Mouse (Mus musculus) midbrain, embryonic 12.5 days (tissue): ENCODE results near the gene Ric3. TPM values are rescaled to one million over a fixed set of nuclear protein-coding genes. Genes with fewer than 3 reads are reported as not detected.
A peak's percentile ranks its signal among the peaks of the same experiment; 100 is the strongest.
"Not testable (repeated sequence)": the region's sequence is repeated elsewhere in the genome, so short reads cannot be mapped to it uniquely, and the experiment has no call there.

Experiments
- ATAC-seq: fragments of 200-750 bp; cut with Nextera tagmentation; 2 replicates; pipeline ENCODE4 v1.8.0; 2017; ENCODE audit warnings: low read depth, moderate TSS enrichment, moderate library complexity; ENCODE audit not compliant: low FRiP score
- H3K27ac ChIP-seq: fragments of 300-500 bp; sonication (generic); replicated peaks from 2 replicates; pipeline ENCODE4 v1.5.1; 2016; ENCODE audit warnings: mild to moderate bottlenecking
- H3K27me3 ChIP-seq: fragments of 300-500 bp; sonication (generic); 2 replicates; pipeline ENCODE4 v1.6.1; 2016; ENCODE audit warnings: mild to moderate bottlenecking
- H3K36me3 ChIP-seq: fragments of 300-500 bp; sonication (generic); 2 replicates; pipeline ENCODE4 v1.6.1; 2016
- H3K4me1 ChIP-seq: fragments of 300-500 bp; sonication (generic); 2 replicates; pipeline ENCODE4 v1.6.1; 2016
- H3K4me2 ChIP-seq: fragments of 300-500 bp; sonication (generic); replicated peaks from 2 replicates; pipeline ENCODE4 v1.6.1; 2016; ENCODE audit warnings: mild to moderate bottlenecking, moderate library complexity
- H3K4me3 ChIP-seq: fragments of 300-500 bp; sonication (generic); 2 replicates; pipeline ENCODE4 v1.5.1; 2016; ENCODE audit warnings: mild to moderate bottlenecking
- H3K9ac ChIP-seq: fragments of 300-500 bp; sonication (generic); replicated peaks from 2 replicates; pipeline ENCODE4 v1.6.1; 2016; ENCODE audit warnings: mild to moderate bottlenecking, moderate library complexity
- H3K9me3 ChIP-seq: fragments of 300-500 bp; sonication (generic); 2 replicates; pipeline ENCODE4 v1.6.1; 2016; ENCODE audit warnings: mild to moderate bottlenecking
- WGBS: fragments of 180-500 bp; shearing (Covaris S2); methylation state at CpG from one replicate; pipeline ENCODE4 v1.1.7; 2016; 5-methylcytosine and 5-hydroxymethylcytosine counted together
- polyA plus RNA-seq: library from polyadenylated mRNA; unstranded; fragments of >200 nt; fragmentation: Nextera tagmentation; extraction: Ambion mirVana; gene quantifications from 2 replicates; pipeline ENCODE4 v1.2.1, GENCODE M21; 2016

Gene Ric3
- polyA plus RNA-seq, 1 experiment from 2014 or later, result 29.5 TPM

GRCm38 (mm10) chr7:109097203-109097602, 14.1 kb upstream of the Ric3 start:
- ATAC-seq, result no peak
- Histone ChIP-seq H3K9me3 (no peaks in the 10 kb centered on the region), H3K9ac (no peak overlapping the region), H3K27ac (no peak overlapping the region), H3K4me3 (no peak overlapping the region), H3K27me3 (no peaks in the 10 kb centered on the region), H3K4me2 (no peak overlapping the region), H3K4me1 (peaks cover 4% of the 10 kb centered on the region; the same call in 1 of the 2 replicates), H3K36me3 (no peaks in the 10 kb centered on the region)
- WGBS, result 83% methylated on average over 7 of the region's 7 CpGs

GRCm38 (mm10) chr7:109096618-109097017, 13.5 kb upstream of the Ric3 start:
- Histone ChIP-seq H3K27ac (no peak overlapping the region), H3K4me2 (no peak overlapping the region), H3K9ac (no peak overlapping the region), H3K4me1 (peaks cover 4% of the 10 kb centered on the region; the same call in 1 of the 2 replicates), H3K27me3 (no peaks in the 10 kb centered on the region), H3K4me3 (no peak overlapping the region), H3K36me3 (no peaks in the 10 kb centered on the region), H3K9me3 (no peaks in the 10 kb centered on the region)
- 83% methylated on average over 4 of the region's 4 CpGs for WGBS
- ATAC-seq, result no peak

- WGBS, result no CpG with 5 or more reads among the region's 7 CpGs
- Histone ChIP-seq H3K9me3 (no peaks in the 10 kb centered on the region), H3K4me3 (no peak overlapping the region), H3K27me3 (no peaks in the 10 kb centered on the region), H3K4me1 (peaks cover 4% of the 10 kb centered on the region; the same call in 1 of the 2 replicates), H3K27ac (no peak overlapping the region), H3K36me3 (no peaks in the 10 kb centered on the region), H3K4me2 (no peak overlapping the region), H3K9ac (no peak overlapping the region)
- no peak for ATAC-seq
Observed at GRCm38 (mm10) chr7:109094294-109094693, 11.2 kb upstream of the Ric3 start.

GRCm38 (mm10) chr7:109091316-109091715, 8.2 kb upstream of the Ric3 start:
- not testable (repeated sequence) for H3K36me3 ChIP-seq, H3K4me1 ChIP-seq, H3K9me3 ChIP-seq, H3K4me2 ChIP-seq, H3K27me3 ChIP-seq, H3K9ac ChIP-seq, H3K27ac ChIP-seq, ATAC-seq, H3K4me3 ChIP-seq
- WGBS, result no CpG with 5 or more reads among the region's 2 CpGs

- Histone ChIP-seq H3K9me3 (no peaks in the 10 kb centered on the region), H3K4me1 (peaks cover 10% of the 10 kb centered on the region), H3K36me3 (no peaks in the 10 kb centered on the region), H3K27ac (no peak overlapping the region), H3K4me3 (no peak overlapping the region), H3K4me2 (no peak overlapping the region), H3K9ac (no peak overlapping the region), H3K27me3 (peaks cover 10% of the 10 kb centered on the region)
- ATAC-seq, result no peak
- WGBS, result 18% methylated on average over 2 of the region's 2 CpGs
Observed at GRCm38 (mm10) chr7:109086946-109087345, 3.8 kb upstream of the Ric3 start.

DNA sequence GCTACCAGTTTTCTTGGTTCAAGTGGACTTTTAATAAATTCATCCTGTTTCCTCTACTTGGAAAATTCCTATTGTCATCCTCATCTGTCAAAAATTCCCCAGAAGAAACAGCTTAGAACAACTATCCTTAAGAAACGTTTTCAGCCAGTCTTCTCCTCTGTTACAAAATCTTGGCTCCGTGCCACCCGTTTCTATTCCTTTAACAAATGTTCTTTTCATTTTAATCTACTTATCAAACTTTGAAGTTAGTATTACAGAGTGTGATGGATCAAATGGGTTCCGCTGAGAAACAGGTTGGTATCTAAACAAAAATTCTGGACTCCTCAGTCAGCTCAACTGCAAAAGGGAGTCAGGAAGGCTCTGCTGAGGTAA, 668 bp upstream of the Ric3 start:
- H3K4me3 ChIP-seq, result no peak overlapping the region

DNA sequence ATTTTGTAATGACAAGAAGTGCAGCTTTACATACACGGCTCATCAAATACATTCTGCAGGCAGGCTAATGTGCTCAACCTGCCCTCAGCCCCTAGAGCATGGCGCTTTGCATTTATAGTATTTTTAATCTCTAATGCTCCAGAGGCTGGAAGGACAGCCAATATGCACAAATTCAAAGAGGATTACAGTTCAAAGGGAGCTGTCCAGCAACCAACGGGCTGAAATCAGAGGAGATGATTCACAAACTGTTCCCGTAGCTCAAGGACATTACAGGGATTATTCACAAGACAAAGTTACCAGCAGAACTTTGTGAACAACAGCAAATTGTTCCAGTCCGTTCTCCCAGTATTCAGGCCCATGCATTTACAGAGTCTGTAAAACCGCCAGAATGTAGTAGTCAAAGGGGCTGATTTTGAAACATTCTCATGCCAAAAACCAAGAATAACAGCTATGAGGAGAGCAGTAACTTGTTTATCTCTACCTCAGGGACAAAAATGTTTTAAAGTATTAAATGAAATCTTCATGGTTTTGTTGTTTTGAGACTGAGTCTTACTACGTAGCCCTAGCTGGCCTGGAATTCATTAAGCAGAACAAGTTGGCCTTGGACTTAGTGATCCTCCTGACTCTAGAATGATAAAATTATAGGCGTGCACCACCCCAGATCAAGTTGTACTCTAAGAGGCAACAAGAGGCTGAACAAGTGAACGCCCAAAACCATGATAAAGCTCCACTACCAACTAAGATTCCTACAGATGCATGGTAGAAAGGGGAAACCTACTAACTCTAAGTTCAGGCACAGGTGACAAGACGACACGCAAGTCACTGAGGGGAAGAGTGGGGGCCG, 640 bp downstream of the Ric3 start:
- Histone ChIP-seq H3K4me2 (peak overlapping the region; percentile 69), H3K9ac (peak overlapping the region; percentile 67), H3K4me3 (peak overlapping the region; percentile 81), H3K27me3 (peaks cover 10% of the 10 kb centered on the region), H3K9me3 (no peaks in the 10 kb centered on the region), H3K4me1 (peaks cover 13% of the 10 kb centered on the region), H3K36me3 (no peaks in the 10 kb centered on the region), H3K27ac (peak overlapping the region; percentile 54; the same call in 1 of the 2 replicates)
- 13% methylated on average over 12 of the region's 12 CpGs for WGBS
- ATAC-seq, result no peak; the same call in 1 of the 2 replicates

More for the DNA sequence above, 668 bp upstream of the Ric3 start:
- WGBS, result 85% methylated on average over 4 of the region's 4 CpGs
- no peak overlapping the region for H3K27ac ChIP-seq
- H3K9ac ChIP-seq, result no peak overlapping the region
- peaks cover 10% of the 10 kb centered on the region for H3K27me3 ChIP-seq
- H3K36me3 ChIP-seq, result no peaks in the 10 kb centered on the region
- H3K9me3 ChIP-seq, result no peaks in the 10 kb centered on the region
- peaks cover 13% of the 10 kb centered on the region for H3K4me1 ChIP-seq
- ATAC-seq, result no peak
- peak overlapping the region; percentile 69 for H3K4me2 ChIP-seq

- Histone ChIP-seq H3K9ac (no peak overlapping the region), H3K36me3 (no peaks in the 10 kb centered on the region), H3K27ac (no peak overlapping the region), H3K4me3 (no peak overlapping the region), H3K9me3 (no peaks in the 10 kb centered on the region), H3K4me1 (no peaks in the 10 kb centered on the region), H3K27me3 (no peaks in the 10 kb centered on the region), H3K4me2 (no peak overlapping the region)
- ATAC-seq, result no peak
- WGBS, result 82% methylated on average over 5 of the region's 5 CpGs
Observed at GRCm38 (mm10) chr7:109072326-109072725, 10.8 kb downstream of the Ric3 start.

DNA sequence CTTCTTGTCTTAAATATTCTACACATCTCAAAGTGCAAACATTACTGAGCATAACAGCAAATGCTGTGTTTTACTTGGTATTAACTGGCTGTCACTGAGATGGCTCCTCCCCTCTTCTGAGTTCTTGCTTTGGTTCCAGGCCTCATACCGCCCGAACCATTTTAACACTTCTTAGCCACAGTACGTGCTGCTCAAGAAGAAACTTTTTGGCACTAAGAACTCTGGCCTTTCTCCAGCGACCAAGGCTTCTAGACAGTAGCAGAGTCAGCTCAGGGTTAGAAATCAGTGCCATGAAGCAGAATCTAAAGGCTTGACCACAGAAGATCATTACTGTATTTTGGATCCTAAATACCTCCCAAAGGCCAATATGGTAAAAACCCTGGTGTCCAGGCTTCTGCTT, 13.5 kb downstream of the Ric3 start:
- ATAC-seq, result no peak
- H3K27ac ChIP-seq, result no peak overlapping the region
- WGBS, result 88% methylated on average over 4 of the region's 4 CpGs
- H3K27me3 ChIP-seq, result no peaks in the 10 kb centered on the region
- no peaks in the 10 kb centered on the region for H3K4me1 ChIP-seq
- no peaks in the 10 kb centered on the region for H3K36me3 ChIP-seq
- no peak overlapping the region for H3K4me3 ChIP-seq
- H3K4me2 ChIP-seq, result no peak overlapping the region
- H3K9me3 ChIP-seq, result no peaks in the 10 kb centered on the region
- H3K9ac ChIP-seq, result no peak overlapping the region

- H3K9ac ChIP-seq, result no peak overlapping the region
- no peaks in the 10 kb centered on the region for H3K9me3 ChIP-seq
- no peaks in the 10 kb centered on the region for H3K27me3 ChIP-seq
- no peak overlapping the region for H3K4me2 ChIP-seq
- H3K27ac ChIP-seq, result no peak overlapping the region
- no peak for ATAC-seq
- no peak overlapping the region for H3K4me3 ChIP-seq
- peaks cover 9% of the 10 kb centered on the region; the same call in 1 of the 2 replicates for H3K36me3 ChIP-seq
- H3K4me1 ChIP-seq, result no peaks in the 10 kb centered on the region
- 90% methylated on average over 4 of the region's 4 CpGs for WGBS
Observed at GRCm38 (mm10) chr7:109059536-109059935, 23.6 kb downstream of the Ric3 start.

DNA sequence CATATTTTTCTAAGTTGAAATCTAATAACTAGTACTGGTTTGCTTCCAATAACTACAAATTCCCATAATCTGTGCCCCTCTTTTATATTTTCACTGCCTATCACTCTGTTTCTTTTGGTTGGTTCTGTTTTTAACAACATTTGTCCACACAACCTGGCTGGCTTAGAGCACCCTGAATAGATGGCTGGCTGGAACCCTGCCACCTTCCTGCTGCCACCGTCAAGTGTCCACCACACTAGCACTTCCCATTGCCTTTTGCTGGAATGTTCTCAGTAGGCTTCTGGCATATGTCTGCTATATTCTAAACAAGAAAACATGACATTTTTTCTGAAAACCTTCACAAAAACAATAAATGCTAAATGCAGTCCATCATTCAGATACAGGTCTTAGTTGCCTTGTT, 32.3 kb downstream of the Ric3 start:
- Histone ChIP-seq H3K9ac (no peak overlapping the region), H3K4me3 (no peak overlapping the region), H3K4me2 (no peak overlapping the region), H3K4me1 (no peaks in the 10 kb centered on the region), H3K27me3 (no peaks in the 10 kb centered on the region), H3K36me3 (peaks cover 17% of the 10 kb centered on the region), H3K27ac (no peak overlapping the region), H3K9me3 (no peaks in the 10 kb centered on the region)
- WGBS, result 95% methylated on average over 1 of the region's 1 CpGs
- no peak for ATAC-seq

DNA sequence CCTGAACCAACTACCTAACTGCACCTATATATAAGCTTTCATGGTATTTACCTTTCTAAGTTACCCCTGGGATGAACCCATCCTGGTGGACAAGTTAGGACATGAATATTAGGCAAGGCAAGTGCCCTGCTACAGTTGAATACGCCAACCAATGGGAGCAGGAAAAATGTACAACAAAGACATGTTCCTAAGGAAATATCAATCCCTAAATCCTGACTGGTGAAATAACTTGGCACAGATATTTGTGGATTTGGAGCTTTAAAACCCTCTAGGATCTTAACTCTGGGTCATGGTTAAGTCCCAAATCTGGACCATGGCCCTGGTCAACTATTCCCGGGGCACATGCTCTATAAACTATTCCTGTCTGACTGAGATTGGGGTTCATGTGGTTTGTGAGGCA, 37.3 kb downstream of the Ric3 start:
- peaks cover 15% of the 10 kb centered on the region for H3K36me3 ChIP-seq
- WGBS, result 91% methylated on average over 2 of the region's 2 CpGs
- ATAC-seq, result no peak

More for the DNA sequence above, 37.3 kb downstream of the Ric3 start:
- Histone ChIP-seq H3K27ac (no peak overlapping the region), H3K4me2 (no peak overlapping the region), H3K4me3 (no peak overlapping the region), H3K9me3 (no peaks in the 10 kb centered on the region), H3K27me3 (no peaks in the 10 kb centered on the region), H3K4me1 (no peaks in the 10 kb centered on the region), H3K9ac (no peak overlapping the region)
